Mouse (Mus musculus) cerebellum, adult 2 months (tissue): Measurements from ENCODE around the gene Zc3h12b.

Experiments used
- CTCF ChIP-seq: fragments of 200-500 bp; IDR thresholded peaks from 2 replicates; pipeline ENCODE4 v1.5.1; 2011; ENCODE audit warnings: low read depth, mild to moderate bottlenecking, control low read depth, low read length, moderate library complexity, borderline replicate concordance; ENCODE audit not compliant: insufficient read depth
- POLR2A ChIP-seq: fragments of 200-500 bp; IDR thresholded peaks from 2 replicates; pipeline ENCODE4 v1.6.1; 2011; ENCODE audit warnings: low read length, control low read depth, borderline replicate concordance; ENCODE audit not compliant: insufficient read depth

DNA sequence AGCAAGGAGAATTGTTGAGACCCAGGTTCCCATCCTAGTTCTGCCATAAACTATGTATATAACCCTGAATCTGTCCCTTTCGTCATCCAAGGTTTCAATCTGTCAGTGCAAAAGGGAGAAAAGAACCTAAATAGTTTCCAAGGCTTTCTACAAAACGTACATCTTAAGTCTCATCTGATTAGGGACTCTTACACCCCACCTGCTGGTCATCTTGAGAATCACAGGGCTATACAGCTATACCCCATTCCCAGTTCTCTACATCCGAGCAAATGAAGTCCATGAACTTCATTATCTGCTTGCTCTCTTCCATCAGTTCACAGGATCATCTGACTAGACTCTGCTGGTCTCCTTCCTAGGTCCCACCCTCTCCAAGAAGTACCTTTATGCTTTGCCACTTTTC is 239.3 kb downstream of the Zc3h12b start:
- peak; percentile 18; the same call in 1 of the 2 replicates for TF ChIP-seq CTCF
- TF ChIP-seq POLR2A, result no peak
